Mouse (Mus musculus) naive thymus-derived CD4-positive, alpha-beta T cell, adult 2 months (primary cell): ENCODE results near the gene Fndc8.

Source experiments
- DNase-seq: peaks from one replicate; pipeline ENCODE4 v3.0.0-alpha.2; 2011; ENCODE audit warnings: low read depth

Gene Fndc8

DNA sequence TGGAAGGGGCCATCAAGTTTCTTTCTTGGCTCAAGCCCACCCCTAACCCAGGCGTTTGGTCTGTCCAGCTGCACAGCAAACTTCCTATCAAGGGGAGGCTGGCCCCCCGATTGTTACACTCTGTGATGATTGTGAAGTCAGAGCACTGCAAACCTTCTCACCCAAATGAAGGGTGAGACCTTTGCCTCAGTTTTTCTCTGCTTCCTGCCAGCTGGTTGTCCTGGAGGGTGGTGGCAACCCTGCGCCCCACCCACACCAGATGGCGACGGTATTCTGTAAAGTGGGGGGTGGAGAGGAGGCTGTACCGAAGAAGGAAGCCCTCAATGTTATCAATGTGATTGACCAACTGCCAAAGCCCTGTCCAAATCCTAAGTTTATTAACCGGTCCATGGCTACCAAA lies at the start of gene Fndc8:
Gene Fndc8 (plus strand): TSS at position 189 of the 400 bp plus-strand sequence.
- DNase-seq = no peak

DNA sequence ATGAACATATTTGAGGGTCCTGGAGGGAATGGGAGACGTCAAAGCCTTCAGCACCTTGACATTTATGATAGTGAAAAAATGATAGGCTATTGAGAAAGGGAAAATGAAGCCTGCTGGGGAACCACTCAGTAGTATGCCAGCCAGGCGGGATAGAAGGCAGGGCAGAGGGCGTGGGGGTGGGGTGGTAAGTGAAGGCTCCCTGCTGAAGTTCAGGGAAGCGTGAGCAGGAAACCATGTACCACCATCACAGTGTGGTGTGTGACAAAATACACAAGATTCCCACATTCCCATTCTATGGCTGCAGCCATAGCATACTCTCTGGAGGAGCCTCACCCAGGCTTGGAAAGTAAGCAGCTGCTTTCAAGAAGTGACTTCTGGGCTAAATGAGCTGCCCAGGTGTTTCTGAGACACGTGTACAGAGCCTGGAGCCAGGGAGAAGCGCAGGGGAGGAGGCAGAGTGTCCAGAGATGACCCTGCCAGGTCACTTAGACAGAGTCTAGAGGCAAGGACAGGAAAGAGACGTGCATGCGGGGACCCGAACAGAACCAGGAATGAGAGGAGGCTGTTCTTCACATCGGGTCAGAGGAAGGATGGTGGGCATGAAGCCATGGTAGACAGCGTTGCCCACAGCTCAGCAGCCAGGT lies 47.0 kb upstream of the Fndc8 start:
- DNase-seq = no peak

DNA sequence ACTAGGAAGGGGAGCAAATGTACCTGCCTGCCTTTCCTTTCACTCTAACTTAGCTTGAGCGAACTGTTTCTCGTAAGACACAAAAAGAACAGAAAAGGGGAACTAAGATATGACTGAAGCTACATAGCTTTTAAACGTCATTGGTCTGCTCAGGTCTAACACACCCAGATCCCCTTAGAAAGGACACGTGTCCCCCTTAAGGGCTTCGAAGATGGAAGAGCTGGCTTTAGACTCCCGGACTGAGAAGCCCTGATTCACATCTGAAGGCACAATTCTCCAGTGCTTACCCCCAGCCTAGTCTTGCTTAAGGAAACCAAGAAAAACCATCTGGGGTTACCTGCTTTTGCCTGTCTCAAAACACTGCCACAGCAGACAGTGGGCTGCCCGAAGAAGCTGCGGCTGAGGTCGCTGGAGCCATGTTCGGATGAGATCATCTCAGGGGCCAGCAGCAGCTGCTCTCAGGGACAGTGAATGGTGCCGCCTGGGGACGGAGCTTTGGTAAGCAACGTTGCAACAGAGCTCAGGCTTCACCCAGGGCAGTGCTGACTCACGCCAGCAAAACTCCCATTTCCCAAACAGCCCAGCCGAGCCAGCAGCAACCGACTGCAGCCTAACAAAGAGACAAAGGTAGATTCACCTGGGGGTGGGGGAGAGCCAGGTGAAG lies 46.4 kb upstream of the Fndc8 start:
- no peak for DNase-seq

DNA sequence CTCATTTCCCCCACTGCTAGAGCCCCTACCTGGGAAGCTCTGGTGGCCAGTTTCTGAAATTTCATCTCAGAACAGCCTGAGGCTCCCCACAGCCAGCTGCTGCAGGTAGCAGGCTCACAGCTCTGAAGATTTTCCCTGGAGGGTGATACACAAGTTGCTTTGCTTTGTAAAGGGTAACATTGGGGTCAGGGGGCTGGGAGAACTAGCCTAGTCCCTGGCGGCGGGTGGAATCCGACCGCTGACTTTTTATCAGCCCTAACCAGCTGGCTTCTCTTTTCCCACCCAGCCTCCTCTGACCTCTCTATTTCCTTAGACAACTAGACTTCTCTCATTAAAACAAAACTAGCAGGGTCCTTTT lies 45.9 kb upstream of the Fndc8 start:
- no peak for DNase-seq

DNA sequence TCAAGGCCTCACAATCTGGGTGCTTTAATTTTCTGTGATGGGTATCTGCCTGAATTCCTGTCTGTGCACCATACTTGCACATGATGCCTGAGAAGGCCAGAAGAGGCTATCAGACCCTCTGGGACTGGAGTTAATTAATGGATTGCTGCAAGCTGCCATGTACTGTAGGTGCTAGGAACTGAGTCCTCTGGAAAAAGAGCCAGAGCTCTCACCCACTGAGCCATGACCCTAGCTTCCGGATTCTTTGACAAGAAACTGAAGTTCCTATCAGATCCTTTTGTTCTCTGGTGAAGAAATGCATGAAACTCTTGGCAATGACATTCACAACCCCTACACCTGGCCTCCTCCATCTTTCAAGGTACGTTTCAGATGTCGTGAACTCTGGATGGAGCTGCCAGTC lies 45.0 kb upstream of the Fndc8 start:
- no peak for DNase-seq

DNA sequence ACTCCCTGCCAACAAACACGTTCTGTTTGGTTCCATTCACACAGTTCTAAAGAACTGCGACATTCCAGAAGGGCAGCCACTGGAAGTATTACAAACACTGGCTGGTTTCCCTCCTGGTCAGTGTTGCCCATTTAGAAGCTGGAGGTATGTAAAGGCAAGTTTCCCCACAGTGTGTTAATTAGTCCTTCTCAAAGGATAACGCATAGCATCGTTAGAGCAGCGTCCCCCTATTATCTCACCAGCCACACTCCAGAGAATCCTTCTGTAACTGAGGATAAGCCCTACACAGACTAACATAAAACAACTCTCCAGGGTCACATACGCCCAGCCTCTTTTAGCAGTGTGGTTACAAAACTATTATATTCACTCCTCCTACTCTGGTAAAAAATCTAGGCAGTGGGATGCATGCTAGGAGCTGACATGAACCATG lies 44.3 kb upstream of the Fndc8 start:
- DNase-seq = no peak

DNA sequence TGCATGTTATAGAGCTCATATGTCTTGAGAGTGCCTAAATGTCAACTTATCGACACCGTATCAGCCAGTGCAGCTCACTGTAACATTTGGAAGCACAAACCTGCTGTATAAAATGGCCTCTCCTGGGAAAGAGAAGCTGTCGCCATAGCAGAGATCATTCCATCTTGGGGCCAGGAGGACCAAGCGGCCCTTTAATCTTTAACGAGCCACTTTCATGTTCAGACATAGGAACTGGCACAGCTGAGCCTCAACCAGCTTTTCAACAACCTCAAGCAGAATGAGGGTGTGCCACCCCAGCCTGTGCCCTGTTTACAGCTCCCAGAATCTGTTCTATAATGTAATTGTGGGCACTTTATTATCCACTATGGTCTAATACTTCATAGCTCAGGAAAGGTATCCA lies 41.7 kb upstream of the Fndc8 start:
- DNase-seq = no peak

DNA sequence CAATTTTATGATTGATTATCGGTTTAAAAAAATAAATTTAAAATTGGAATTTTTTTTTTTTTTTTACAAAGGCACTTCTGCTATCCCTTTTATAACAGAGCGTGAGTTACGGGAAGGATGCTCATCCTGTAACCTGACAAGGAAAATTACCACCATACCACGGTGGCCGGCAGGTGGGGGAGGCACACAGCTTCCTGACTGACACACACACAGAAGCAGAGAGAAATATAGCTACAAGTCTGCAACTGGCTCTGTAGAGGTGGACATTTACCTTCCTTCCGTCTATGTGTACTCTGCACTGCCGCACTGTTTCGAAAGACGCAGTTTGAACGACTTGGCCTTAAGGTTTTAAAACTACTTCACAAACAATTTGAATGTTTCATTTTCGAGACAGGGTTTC lies 39.8 kb upstream of the Fndc8 start:
- no peak for DNase-seq

DNA sequence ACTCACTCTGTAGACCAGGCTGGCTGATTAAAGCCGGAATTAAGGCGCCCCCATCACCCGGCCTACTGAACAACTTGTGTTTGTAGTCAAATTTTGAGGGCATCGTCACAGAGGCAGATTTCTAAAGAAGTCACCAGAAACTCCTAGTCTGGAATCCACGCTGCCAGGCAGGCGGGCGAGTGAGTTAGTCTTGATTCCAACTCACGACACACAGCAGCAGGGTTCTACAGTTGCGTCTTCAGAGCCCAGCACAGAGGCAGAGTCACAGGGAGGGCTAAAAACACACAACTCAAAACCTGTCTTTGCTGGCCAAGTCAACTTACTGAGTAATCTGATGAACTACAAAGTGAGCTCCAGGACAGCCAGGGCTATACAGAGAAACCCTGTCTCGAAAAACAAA lies 39.4 kb upstream of the Fndc8 start:
- no peak for DNase-seq

DNA sequence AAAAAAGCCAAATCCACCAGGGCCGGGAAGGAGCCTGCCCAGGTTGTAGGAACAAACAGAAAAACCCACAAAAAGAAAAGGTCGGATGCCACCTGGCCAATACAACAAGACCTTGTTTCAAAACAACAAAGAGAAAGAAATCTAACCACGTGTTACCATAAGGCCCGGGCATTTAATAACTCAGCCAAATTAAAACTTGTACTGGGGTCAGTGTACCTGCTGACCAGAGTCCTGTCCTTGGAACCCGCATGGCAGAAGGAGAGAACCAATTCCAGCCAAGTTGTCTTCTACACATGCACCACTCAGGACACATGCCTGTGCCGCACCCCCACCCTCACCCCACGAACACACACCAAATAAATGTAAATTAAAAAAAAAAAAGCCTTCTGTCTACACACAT lies 39.0 kb upstream of the Fndc8 start:
- no peak for DNase-seq

DNA sequence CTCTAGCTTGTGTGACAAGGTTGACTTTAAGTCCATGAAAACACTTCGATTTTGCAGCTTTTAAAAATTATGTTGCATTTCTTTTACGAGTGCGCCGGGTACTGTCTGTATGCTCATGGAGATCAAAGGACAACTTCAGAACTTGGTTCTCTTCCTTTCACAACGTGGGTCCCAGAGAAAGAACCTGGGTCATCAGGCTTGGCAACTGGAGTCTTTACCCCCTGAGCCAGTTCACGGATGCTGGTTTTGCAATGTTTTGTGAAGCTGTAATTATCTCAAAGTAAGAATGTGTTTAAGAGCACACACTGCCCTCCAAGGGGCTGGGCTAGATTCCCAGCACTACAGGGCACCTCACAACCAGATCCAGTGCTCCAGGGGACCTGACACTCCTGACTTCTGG lies 37.8 kb upstream of the Fndc8 start:
- DNase-seq = no peak

DNA sequence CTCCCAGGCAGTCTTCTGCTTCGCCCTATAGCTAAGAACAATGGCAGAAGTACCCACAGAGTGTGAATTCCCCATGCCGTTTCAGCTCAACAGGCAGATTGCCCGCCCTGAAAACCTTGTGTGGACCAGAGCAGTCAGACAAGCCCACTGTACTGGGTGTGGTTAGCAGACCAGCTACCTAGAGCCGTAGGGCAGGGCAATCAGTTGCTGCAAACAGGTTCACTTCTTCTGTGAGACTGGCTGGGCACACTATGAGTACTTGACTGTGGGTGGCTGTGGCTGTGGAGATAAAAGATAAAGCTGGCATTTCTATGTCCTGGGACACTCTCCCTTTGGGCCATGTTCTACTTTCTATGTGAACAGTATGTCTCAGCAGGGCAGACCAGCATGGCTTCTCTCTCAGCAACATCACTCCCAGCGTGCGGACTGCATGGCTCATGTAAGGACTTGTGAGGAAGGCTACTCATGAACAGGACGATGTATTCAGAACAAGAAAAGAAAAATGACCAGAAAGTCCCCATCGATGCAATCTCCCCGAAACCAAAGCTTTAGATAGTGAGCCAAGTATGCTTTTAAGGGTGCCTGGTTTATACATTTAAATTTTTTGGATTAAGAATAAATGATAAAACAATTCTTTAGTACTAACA lies 36.5 kb upstream of the Fndc8 start:
- no peak for DNase-seq

DNA sequence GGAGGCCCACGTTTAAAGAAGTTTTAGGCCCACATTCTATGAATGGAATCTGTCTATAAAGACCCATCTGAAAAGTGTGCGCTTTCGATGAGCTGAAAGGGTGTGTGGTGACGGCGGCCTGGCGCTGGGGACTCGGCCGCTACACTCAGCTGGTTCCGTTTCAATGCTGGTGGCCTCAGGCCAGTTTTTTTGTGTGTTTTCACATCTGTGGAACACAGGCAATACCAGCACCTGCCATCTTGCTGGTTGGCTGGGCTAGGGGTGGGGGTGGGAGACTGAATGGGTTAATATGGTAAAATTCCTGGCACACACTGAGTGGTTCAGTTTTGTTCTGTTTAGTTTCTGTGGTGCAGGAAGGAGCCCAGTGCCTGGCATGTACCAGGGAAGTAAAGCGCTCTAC lies 35.9 kb upstream of the Fndc8 start:
- no peak for DNase-seq

DNA sequence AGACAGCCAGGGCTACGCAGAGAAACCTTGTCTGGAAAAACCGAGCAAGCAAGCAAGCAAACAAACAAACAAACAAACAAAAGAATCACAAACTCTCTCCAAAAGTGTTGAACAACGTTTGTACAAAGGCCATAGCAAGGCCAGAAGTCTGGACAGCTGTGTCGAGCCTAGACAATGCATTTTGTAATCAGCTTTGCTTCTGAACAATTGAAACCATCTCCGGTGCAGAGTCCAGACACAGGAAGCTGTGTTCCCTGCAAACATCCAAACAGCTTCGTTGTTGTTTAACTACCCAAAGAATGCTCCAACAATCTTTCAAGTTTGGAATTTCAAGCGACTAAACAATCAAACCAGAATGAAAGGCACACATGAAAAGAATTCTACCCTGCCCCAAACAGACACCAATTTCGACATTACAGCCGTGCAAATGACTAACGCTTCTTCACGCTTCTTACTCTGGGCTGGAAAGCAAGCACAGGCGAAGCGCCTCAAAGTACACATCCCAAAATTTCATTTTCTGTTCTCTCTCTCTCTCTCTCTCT lies 34.5 kb upstream of the Fndc8 start:
- DNase-seq = no peak

DNA sequence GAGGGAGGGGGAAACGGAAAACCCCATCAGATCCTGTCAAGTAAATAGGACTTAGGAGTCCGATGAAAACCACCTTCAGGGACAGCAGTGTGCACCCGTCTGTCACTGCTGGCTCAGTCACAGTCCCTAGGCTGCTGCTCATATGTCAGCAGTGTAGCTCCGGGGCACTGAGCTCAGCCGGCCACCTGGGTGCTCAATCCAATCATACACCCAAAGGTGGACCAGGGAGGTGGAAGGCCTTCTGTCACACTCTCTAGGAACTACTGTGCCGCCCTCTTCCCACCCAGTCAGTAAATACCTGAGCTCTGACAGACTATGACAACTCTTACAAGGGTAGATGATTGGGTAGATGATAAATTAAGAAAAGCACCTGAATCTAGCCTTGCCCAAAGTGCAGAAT lies 31.2 kb upstream of the Fndc8 start:
- no peak for DNase-seq

DNA sequence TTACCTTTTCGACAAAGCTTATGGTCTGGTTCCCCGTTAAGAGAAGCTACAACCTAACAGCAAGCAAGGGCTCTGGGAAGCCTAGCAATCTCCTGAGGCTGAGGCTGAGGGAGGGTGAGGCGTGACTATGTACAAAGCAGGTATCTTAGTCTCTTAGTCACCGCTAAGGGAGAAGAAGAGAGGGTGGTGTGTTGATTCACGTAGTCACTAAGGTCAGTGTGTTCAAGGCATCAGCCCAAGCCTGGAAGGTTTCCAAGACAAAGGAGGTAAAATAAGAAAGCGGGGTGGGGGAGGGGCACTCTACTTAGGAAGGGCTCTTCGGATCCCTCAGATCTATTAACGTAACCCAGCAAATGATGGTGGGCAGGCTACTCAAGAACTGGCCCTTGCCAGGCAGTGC lies 30.4 kb upstream of the Fndc8 start:
- DNase-seq = no peak

DNA sequence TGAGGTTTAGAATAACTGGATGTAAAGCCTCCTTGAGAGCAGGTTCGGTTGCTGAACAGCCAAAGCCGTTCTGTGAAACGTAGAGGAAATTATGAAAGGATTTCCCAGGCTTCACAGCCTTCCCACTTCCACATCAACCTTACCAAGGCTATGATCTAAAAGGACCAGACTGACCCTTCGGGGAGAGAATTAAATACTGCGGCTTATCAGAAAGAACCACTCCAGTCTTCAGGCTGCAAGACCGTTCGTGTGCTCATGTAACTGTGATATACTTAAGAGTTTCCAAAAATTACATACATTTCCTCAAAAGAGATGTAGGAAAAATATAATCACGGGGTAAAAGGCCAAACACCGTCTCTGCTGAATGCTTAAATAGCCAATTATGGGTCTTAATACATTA lies 29.3 kb upstream of the Fndc8 start:
- no peak for DNase-seq

DNA sequence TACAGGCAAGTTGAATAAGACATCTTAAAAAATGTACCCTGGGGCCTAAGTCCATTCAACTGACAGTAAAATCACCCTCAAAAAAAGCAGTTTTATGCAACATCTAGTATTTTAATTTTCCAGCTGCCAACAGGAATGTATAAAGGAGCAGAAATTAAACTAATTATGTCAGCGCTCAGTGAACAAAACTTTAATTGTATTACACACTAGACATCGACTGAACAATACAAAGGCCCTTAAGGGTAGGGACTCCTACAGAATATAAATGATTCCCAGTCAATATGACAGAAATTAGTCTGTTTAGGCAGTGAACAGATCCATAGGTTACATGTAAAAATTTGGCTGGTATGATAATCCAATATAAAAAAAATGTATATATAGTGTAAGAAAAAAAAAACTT lies 28.9 kb upstream of the Fndc8 start:
- DNase-seq = no peak

DNA sequence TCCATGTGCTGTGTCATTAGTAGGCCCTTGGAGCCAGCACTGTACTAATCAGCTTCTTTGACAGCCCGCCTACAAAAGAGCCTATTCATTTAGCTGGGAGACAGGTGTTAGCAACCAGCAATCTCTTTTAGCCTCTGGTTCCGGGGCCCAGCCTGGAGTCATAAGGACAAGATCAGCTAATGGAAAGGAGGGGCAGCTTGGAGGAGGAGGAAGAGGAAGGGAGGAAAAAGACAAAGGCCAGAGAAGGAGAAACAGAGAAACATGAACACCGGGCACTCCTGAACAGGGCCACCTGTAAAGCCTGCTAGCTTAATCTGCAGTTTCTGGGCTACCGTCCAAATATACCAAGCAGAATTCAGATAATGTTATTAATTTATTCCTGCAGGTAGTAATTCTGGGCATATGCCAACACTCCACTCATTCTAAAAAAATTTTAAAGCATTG lies 28.4 kb upstream of the Fndc8 start:
- DNase-seq = no peak

DNA sequence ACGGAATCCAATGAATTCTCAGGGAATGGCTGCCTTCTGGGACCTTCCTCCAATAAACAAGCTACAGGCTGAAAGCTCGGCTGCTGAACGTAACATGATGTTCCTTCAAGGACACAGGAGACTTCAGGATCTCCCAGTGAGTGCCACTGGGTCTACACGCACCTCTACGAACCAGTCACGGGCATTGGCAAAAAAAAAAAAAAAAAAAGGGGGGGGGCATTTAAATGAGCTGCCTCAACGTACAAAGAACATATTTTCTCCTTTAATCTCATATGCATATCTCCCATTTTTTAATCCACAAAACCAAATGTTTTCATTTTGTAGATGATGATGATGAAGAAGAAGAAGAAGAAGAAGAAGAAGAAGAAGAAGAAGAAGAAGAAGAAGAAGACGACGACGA lies 26.0 kb upstream of the Fndc8 start:
- no peak for DNase-seq

DNA sequence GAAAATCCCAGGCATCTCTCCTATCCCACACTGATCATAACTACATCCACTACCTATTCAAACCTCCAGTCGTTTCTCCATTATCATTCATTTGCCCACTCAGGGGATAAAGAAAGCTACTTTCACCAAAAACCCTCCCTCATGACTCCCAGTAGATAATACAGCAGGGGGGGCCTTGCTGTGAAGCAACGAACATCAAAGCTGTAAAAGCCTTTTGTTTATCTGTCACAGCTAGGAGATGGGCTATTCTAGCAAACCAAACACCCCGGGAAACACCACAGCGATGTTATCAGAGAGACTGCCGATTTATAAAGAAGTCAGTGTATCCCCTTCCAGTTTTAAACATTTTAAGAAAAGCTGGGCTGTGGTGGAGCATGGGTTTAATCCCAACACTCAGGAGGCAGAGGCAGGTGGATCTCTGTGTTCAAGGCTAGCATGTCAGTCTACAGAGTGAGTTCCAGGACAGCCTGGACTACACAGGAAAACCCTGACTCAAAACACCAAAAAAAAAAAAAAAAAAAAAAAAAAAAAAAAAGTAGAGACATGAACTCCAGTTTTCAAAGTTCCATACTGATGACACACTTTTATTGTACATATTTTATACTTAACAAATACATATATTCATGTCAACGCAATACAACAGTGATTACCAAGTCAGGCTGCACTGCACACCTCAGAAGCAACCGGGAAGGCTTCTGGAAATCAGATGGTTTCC lies 24.9 kb upstream of the Fndc8 start:
- no peak for DNase-seq

DNA sequence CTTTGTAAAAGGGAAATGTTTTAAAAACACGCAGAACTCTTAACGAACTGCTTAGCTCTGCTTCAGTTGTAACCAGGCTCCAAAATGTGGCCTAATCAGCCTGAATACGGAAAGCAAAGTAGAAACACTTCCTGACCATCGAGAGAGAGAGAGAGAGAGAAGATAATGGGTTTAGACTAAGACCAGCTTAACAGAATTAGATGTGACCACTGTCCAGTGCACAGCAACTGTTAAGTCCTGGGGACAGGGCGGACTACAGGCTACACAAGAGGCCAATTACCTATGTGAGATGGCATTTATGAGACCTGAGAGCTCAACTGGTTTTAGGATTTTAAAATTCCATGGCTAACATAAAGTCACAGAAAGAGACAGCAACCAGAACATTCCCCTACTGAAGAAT lies 24.0 kb upstream of the Fndc8 start:
- no peak for DNase-seq
